Mouse (Mus musculus): ENCODE data around the gene Tchp.
A peak's percentile ranks its signal among the peaks of the same experiment; 100 is the strongest.

The Tchp gene

DNA sequence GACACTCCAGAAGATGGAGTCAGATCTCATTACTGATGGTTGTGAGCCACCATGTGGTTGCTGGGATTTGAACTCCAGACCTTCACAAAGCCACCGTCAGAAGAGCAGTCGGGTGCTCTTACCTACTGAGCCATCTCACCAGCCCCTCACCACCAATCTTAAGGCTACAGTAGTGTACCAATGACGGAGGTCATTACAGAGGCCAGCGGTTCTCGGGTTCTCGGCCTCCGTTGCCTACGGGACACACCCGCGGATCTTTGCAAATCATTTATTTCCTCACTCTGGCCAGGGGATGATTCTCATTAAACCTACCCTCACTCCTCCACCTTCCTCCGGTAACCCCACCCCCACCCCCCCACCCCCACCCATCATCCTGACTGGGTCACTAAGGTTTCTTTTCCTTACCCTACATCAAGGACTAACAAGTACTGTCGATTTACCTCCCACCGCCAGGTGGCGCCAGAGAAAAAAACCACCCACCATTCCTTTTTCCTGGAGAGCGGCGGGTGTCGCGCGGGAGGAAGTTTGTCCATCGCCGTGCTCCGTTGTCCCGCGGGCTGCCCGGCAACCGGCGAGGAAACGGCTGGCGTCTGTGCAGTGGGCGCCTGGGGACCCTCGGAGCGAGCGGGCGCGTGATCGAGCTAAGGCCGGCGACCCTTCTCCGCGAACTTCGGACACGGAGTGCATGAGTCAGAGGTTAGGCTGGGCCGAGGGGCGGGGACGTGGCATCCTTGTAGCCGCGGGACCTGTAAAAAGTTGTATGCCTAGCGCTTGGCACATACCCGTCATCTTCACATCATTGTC lies at the start of gene Tchp:
Gene Tchp, plus strand, starts transcription at position 496 of the 804 bp plus-strand sequence.
- DNase-seq (ENCODE audit: low spot score in 2 of 2): peak; percentile 86 to 92

DNA sequence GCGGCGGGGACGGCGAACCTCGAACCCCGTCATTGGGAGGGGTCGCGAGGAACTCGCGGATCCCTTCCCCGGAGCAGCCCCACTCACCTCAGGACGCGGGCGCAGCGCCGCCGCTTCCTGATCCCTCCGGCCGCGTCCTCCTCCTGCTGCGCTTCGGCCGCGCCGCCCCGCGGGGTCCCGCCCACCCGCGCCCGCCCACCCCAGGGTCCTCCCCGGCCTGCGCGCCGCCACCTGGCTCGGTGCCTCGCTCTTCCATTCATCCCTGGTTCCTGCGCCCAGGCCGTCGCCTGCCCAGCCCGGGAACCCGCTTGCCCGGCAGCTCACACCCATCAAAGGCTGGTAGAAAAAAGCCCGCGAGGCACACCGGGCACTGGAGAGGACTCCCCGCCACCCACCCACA lies 49.3 kb upstream of the Tchp start, which contains the start of gene Trpv4:
Gene Trpv4, minus strand, starts transcription at position 167 of the 400 bp plus-strand sequence.
- DNase-seq (ENCODE audit: low spot score in 2 of 2): no peak

DNA sequence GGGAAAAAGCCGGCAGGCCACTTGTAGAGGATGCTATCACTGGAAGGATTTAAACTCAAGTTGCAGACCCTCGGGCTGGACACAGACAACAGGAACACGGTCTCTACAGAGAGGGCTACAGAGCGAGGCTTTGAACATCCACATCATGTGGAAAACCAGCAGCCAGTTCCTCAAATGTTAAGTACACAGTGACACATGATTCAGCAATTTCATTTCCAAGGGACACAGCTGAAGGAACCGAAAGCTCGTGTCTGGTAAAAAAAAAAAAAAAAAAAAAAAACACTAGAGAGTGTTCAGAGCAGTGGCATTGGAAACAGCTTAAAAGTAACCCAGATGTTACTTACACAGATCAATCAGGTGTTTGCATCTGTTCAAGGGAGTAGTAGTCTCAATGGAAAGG lies 46.5 kb upstream of the Tchp start:
- no peak for DNase-seq (ENCODE audit: low spot score in 2 of 2)

DNA sequence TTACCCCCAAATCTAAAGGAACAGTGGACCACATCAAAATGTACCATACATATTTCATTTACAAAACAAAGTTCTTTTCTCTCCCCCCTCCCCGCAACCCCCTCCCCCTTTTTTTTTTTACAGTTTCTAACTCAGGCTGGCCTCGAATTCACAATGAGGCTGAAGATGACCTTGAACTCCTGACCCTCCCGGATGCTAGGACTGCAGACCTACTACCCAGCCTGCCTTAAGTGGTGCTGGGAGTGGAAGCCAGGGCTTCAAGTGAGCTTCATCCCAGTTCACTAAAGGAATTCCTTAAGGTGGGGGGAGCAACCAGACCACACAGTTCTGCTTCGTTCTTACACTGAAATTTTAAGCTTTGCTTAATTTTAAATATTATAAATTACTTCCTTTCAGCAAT lies 43.4 kb upstream of the Tchp start:
- DNase-seq (ENCODE audit: low spot score in 2 of 2): no peak

DNA sequence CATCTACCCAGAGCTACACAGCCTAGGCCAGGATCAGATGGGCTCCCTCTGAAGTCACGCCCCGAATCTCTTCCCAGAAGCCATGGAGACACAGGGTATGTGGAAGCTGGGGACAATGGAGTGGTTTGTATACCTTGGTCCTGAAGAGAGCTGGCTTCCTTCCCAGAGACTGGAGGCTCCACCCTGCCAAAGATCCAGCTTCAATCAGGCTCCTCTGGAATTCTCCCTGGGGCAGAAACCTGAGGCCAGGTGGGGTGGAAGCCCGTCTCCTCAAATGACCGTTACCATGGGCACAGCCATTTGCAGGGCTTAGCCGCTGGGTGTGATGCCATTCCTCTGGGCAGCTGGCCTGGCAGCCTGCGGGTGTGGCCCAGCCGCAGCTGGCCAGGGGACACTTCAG lies 42.8 kb upstream of the Tchp start:
- DNase-seq (ENCODE audit: low spot score in 2 of 2): no peak

DNA sequence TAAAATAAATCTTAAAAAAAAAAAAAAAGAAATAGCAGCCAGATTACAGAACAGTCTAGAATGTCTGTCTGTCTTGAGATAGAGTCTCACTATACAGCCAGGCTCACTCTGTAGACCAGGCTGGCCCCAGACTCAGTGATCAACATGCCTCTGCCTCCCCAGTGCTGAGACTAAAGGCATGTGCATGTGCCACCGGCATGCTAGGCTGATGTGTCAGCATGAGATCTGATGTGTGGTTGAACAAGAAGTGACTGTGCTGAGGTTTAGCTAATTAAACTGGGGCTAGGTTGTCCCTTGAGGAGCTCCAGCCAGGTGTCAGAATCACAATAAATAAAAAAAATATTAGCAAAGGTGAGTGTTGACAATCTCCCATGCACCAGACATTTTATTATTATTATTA lies 40.9 kb upstream of the Tchp start:
- DNase-seq (ENCODE audit: low spot score in 2 of 2): no peak

DNA sequence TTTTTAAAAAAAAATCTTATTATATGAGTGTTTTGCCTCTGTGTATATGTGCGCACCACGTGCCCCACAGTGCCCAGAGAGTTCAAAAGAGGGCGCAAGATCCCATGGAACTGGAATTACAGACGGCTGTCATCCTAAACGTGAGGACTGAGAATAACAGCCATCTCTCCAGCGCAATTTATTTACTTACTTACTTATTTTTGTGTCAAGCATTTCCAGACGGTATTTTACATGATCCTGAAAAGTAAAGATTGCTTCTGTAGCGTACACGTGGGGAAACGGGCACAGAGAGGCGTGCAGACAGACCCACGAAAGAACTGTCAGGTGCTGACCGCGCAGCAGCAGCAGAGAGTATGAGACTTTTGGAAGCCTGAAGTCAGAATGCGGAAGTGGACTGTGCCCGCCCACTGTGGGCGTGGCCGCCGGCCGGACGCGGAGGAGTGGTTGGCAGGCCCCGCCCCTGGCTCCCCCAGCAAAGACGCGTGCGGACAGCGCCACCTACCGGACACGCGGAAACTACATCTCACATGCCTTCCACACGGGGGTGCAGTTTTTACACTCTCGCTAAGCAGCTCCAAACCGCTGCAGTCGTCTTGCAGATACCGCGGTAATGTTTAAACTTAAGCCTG lies 40.2 kb upstream of the Tchp start:
- DNase-seq (ENCODE audit: low spot score in 2 of 2): peak; percentile 93 to 99

DNA sequence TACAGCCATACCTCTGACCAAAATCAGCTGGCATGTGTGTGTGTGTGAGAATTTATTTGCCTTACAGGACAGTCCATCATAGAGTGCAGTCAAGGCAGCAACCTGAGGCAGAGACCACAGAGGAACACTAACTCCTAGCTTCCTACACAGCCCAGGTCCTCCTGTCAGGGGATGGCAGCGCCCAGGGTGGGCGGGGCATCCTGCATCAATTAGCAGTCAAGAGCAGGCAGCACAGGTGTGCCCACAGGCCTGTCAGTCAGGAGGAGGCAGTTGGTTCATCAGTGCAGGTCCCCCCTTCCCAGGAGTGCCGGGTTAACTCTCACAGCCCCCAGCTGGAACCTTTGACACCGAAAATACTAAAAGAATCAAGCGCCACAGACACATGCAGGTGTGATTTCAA lies 38.5 kb upstream of the Tchp start:
- no peak for DNase-seq (ENCODE audit: low spot score in 2 of 2)

DNA sequence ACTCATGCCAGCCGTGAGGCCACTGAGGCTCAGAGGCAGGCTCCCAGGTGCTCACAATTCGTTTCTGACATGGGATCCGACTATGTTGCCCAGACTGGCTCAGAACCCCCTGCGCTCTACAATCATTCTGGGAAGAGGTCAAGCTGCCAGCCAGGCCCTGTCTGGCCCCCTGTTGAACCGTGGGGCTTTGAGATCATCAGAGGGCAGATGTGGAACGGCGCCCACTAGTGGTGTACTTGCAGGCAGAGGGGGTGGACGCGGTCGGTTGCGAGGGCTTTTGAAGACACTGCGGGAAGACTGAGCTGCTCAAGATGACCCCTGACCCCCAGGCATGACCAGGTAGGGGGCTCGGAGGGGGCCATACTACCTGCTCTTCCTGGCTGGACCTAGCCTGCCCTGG lies 34.4 kb upstream of the Tchp start:
- DNase-seq (ENCODE audit: low spot score in 2 of 2): no peak

DNA sequence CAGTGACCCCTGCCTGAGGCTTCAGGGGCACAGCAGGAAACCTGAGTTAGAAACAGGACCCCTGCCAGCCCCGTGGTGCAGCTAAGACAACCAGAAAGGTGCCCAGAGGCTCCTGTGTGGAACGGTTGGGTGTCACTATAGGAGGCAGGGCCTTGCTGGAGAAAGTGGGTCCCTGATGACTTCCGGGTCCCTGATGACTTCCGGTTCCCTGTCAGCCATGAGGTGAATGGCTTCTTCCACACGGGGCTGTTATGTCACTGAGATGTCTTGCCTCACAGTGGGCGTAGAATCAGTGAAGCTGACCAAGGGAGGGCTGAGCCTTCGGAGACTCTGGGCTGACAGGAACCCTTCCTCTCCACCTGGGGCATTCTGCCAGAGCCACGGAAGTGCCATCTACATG lies 33.0 kb upstream of the Tchp start:
- DNase-seq (ENCODE audit: low spot score in 2 of 2): no peak

DNA sequence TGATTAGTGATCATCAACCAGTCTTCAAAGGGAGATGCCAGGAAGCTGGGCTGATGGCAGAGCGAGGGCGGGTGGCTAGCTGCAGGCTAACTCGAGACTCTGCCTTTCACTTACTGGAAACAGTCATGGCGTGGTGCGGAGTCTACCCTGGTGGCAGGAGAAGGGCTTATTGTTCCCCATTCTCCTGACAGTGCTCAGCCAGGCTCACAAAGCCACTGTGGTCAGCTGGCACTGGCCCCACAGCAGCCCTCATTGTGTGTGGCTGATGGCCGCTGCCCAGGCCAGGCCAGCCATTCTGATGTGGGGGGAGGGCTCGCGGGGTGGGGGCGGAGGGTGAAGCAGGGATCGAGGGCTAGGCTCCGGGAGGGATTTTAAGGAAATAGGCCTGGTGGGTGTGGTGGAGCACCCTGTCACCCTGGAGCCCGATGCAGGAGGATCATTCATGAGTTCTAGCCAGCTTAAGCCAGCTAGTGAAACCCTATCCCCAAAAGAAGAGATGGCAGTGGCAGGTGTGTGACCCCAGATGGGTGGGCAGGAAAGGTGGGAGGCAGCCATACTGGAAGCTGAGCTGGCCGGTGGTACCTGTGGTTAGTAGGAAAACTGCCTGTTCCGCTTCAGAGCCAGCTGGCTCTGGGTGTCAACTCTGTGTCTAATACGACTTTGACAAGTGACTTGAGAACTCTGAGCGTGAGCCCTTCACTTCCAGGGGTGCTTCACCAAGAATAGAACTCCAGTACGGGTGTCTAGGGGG lies 27.5 kb upstream of the Tchp start:
- DNase-seq (ENCODE audit: low spot score in 2 of 2): no peak

DNA sequence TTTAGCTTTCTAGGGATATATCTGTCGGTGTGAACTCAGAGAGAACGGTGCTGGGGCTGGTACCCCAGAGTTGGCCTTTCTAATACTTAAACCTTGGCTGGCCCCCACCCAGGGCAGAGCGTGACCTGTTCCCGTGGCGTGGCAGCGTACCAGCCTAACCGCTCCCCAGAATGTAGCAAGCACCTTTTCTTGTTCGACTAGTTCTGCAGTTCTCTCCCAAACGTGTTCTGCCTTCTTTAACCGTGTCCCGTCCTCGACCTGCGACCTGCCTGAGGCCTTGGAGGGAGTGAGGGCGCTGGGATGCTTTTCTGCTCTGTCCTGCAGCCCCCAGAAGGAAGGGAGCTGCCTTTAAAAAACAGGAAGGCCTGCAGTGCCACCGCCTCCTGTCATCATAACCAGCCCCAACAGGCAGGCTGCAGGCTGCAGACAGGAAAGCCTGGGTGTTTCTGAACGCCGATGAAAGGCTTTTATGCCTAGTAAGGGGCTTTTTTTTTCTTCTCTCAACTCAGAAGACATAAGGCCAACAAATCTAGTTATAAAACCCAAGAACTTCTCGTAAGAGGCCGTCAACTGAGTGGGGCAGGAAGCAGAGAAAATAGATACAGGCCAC lies 26.8 kb upstream of the Tchp start:
- DNase-seq (ENCODE audit: low spot score in 2 of 2): no peak

DNA sequence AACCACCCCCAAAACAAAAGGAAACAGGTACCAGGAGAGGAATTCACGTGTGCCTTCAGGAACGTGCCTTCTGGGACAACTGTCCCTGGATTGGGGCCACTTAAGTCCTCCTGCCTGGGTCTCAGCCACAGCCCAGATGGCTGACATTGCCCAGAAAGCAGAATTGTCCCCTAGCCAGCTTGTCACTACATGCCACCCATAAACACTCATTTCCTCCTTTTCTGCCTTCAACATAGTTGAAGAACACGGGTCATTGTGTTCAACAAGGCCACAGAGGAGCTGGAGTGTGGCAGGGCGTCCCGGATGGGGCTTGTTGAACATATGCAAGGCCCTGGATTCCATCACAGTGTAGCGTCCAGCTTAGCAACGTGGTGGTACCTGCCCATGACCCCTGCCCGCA lies 25.8 kb upstream of the Tchp start:
- DNase-seq (ENCODE audit: low spot score in 2 of 2): no peak

DNA sequence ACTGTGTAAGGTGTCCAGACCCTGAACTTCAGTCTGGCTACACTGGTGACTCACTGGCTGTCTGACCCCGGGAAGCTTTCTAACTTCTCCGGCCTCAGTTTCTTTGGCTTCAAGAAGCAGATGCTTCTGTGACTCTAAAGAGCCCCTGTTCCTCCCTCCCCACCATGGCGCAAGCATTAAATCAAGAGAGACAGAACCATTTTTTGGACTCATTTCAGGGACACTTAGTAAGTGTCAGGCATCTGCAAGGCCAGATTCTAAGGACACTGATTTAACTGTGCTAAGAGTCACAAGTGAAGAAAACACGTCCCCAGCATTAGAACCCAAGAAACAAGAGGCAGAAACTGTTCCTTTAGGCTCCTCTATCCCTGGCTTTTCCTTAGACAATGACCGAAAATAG lies 21.6 kb upstream of the Tchp start:
- no peak for DNase-seq (ENCODE audit: low spot score in 2 of 2)

DNA sequence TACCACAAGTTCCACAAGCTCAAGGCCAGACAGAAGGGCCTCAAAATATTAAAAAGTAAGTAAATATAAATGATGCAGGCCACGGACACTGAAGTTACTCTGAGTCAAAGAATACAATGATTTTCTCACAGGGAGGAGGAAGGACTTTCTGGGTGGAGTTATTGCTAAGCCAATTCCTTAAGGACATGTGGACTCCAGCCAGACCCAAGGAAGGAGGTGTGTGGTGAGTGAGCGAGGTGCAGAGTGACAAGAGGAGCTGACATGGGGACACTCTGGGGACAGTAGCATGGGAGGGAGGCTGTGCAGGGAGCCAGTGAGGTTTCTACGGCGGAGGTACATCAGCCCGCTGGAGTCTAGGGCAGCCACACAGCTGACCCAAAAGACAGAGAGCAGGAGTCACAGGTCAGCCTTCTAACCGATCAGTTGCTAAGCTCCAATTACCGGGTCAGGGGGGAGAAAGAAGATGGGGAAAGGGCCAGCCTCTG lies 20.8 kb upstream of the Tchp start:
- no peak for DNase-seq (ENCODE audit: low spot score in 2 of 2)

DNA sequence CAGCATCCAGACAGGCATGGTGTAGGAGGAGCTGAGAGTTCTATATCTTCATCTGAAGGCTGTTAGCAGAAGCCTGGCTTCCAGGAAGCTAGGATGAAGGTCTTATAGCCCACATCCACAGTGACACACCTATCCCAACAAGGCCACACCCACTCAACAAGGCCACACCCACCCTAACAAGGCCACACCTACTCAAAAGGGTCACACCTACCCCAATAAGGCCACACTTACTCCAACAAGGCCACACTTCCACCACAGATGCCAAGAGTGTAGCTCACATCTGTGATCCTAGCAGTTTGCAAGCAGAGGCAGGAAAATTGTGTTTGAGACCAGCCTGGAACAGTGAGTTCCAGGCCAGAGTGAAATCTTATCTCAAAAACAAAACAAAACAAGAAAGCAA lies 19.7 kb upstream of the Tchp start:
- DNase-seq (ENCODE audit: low spot score in 2 of 2): no peak

DNA sequence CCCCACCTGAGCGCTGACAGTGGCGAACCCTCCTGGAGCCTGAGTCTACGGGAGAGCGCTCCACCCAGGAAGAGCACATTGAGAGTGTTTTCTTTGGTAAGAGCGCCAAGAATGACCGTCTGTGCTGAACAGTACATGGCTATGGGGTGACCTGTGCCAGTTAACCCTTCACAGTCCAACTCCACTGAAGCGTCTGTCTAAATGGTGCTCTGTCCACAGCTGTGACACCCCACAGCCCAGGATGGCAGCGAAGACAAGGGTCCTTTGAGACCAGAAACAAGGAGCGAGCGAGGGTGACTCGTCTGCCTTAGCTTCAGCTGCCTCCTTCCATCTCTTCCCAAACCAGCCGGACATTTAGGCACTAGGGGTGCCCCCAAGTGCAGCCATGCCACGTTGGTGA lies 18.9 kb upstream of the Tchp start:
- no peak for DNase-seq (ENCODE audit: low spot score in 2 of 2)

DNA sequence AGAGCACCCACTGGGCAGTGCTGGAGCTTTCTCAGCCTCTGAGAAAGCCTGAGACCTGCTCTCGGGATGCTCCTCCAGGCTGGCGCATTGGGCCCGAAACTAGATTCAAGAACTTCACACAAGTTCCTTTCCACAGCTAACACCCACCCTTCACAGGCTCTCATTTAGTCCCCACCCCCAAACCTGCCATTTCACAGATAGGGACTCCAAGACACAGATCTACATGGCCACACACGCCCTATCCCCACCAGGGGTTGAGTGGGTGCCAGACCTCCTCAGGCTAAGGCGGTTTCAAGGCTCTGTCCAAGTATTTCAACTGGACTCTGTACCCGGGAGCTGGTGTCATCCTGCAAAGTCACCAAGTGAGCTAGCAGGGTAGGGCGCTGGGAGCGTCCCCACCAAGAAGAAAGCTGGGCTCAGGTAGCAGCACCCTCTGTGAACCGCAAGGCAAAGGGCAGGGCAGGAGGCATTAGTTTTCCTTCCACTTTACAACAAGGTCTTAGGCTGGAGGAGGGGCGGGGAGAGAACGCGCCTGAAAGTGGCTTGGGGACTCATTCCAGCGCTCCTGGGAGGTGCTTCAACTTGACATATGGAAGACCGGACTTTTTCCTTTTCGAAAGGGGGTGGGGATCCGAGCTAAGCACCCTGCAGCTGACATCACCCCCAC lies 17.7 kb upstream of the Tchp start:
- DNase-seq (ENCODE audit: low spot score in 2 of 2): no peak

DNA sequence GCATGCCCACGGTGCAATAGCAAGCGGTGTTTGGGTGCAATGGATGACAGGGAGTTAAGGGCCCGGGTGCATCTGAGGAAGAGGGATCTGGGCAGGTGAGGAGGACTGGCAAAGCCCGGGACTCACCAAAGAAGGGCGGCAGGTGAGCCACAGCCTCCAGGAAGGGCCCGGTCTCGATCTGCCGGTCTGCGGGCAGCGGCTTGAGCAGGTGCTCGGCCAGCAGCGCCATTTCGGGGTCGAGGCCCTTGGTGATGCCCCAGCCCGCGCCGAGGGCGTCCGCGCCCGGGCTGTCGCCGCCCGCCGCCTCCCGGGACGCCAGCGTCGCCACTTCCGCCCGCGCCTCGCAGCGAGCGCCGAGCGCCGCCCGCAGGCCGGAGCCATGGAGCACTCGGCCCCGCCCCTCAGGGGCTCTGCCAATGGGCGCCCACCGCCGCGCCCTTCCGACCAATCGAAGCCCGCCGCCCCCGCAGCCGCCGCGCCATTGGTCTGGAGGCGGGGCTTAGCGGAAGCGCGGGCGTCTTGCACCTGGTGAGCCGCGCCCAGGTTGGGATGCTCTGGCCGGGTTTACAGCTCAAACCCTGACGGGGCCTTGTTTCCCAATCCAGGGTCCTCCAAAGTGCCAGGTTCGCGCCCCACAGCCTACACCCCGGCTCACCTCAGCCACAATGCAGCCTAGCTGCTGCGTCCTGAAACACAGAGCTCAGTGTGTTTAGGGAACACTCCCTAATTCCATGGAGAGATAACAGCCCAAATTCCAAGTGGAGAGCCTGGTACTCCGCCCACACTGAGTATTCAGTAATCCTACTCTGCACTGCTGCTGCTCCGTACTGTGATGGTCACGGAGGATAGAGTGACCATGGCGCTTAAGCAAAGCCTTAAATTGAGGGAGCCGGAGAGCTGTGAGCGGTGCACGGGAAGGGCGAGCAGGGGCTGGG lies 16.7 kb upstream of the Tchp start, which contains the start of gene Gltp:
Gene Gltp, minus strand, starts transcription at position 352 of the 935 bp plus-strand sequence.
- peak; percentile 87 to 89 for DNase-seq (ENCODE audit: low spot score in 2 of 2)

DNA sequence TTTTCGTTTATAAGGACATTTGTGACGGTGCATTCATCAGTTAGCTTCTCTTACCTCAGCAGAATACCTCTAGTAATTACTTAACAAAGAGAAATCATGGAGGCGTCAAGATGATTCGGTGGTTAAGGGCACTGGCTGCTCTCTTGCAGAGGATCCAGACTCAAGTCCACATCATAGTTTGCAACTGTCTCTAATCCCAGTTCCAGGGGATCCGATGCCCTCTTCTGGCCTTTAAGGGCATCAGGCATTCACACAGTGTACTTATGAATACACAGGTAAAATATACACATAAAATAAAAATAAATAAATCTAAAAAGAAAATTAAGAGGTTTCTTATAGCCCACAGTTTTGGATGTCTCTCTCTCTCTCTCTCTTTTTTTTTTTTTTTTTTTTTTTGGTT lies 11.8 kb upstream of the Tchp start:
- no peak for DNase-seq (ENCODE audit: low spot score in 2 of 2)

Measured in heart, adult 9 months (tissue).